Mouse (Mus musculus) hindbrain, embryonic 10.5 days (tissue): ENCODE measurements around the gene Sbk2. TPM values are rescaled to one million over a fixed set of nuclear protein-coding genes. Genes with fewer than 3 reads are reported as not detected.

Experiments used
- DNase-seq: peaks from one replicate; pipeline ENCODE4 v3.0.0-alpha.2; 2017; ENCODE audit warnings: low spot score
- H3K27ac ChIP-seq: fragments of 300-500 bp; sonication (generic); 2 replicates; pipeline ENCODE4 v1.5.1; 2016; ENCODE audit warnings: mild to moderate bottlenecking, moderate library complexity
- H3K27me3 ChIP-seq: fragments of 300-500 bp; sonication (generic); 2 replicates; pipeline ENCODE4 v1.6.1; 2016; ENCODE audit warnings: mild to moderate bottlenecking; ENCODE audit not compliant: poor library complexity, insufficient read depth, severe bottlenecking
- H3K36me3 ChIP-seq: fragments of 300-500 bp; sonication (generic); 2 replicates; pipeline ENCODE4 v1.6.1; 2016; ENCODE audit warnings: mild to moderate bottlenecking, moderate library complexity
- H3K4me1 ChIP-seq: fragments of 300-500 bp; sonication (generic); replicated peaks from 2 replicates; pipeline ENCODE4 v1.6.1; 2016; ENCODE audit warnings: mild to moderate bottlenecking
- H3K4me3 ChIP-seq: fragments of 300-500 bp; sonication (generic); 2 replicates; pipeline ENCODE4 v1.5.1; 2016; ENCODE audit warnings: mild to moderate bottlenecking, moderate library complexity
- H3K9me3 ChIP-seq: fragments of 300-500 bp; sonication (generic); 2 replicates; pipeline ENCODE4 v1.6.1; 2016; ENCODE audit warnings: mild to moderate bottlenecking, moderate library complexity
- WGBS: fragments of 180-500 bp; shearing (Covaris S2); methylation state at CpG from one replicate; pipeline ENCODE4 v1.1.7; 2016; 5-methylcytosine and 5-hydroxymethylcytosine counted together
- polyA plus RNA-seq: library from polyadenylated mRNA; unstranded; fragments of >200 nt; fragmentation: Nextera tagmentation; extraction: Ambion mirVana; gene quantifications from 2 replicates; pipeline ENCODE4 v1.2.1, GENCODE M21; 2016

Gene Sbk2
- polyA plus RNA-seq, 1 experiment from 2014 or later: not detected

GRCm38 (mm10) chr7:4943223-4943815, 20.9 kb downstream of the Sbk2 start:
- peak overlapping the region; percentile 39 for H3K4me3 ChIP-seq
- H3K27me3 ChIP-seq: no peaks in the 10 kb centered on the region
- H3K4me1 ChIP-seq: peaks cover 4% of the 10 kb centered on the region
- H3K27ac ChIP-seq: peak overlapping the region; percentile 59; the same call in 1 of the 2 replicates
- H3K9me3 ChIP-seq: no peaks in the 10 kb centered on the region
- H3K36me3 ChIP-seq: no peaks in the 10 kb centered on the region
- 18% methylated on average over 15 of the region's 15 CpGs for WGBS
- DNase-seq: peak; percentile 90

GRCm38 (mm10) chr7:4942673-4943072, 21.5 kb downstream of the Sbk2 start:
- DNase-seq: no peak
- Histone ChIP-seq H3K27me3 (no peaks in the 10 kb centered on the region), H3K27ac (no peak overlapping the region), H3K4me1 (peaks cover 4% of the 10 kb centered on the region), H3K4me3 (no peak overlapping the region), H3K36me3 (no peaks in the 10 kb centered on the region), H3K9me3 (no peaks in the 10 kb centered on the region)
- 62% methylated on average over 5 of the region's 5 CpGs for WGBS

- Histone ChIP-seq H3K36me3 (no peaks in the 10 kb centered on the region), H3K4me3 (0 out of 2 replicates have a peak overlapping the region, but pooled peaks have one; percentile 1), H3K4me1 (peaks cover 4% of the 10 kb centered on the region), H3K27ac (no peak overlapping the region), H3K27me3 (no peaks in the 10 kb centered on the region), H3K9me3 (no peaks in the 10 kb centered on the region)
- WGBS: 21% methylated on average over 9 of the region's 9 CpGs
- peak; percentile 82 for DNase-seq
Measured at GRCm38 (mm10) chr7:4940068-4940479, 24.1 kb downstream of the Sbk2 start.

- Histone ChIP-seq H3K9me3 (peaks cover 6% of the 10 kb centered on the region; the same call in 1 of the 2 replicates), H3K4me1 (peaks cover 2% of the 10 kb centered on the region), H3K4me3 (no peak overlapping the region), H3K36me3 (no peaks in the 10 kb centered on the region), H3K27me3 (no peaks in the 10 kb centered on the region), H3K27ac (no peak overlapping the region)
- WGBS: 30% methylated on average over 2 of the region's 2 CpGs
- DNase-seq: peak; percentile 73
Measured at GRCm38 (mm10) chr7:4938456-4938855, 25.8 kb downstream of the Sbk2 start.

GRCm38 (mm10) chr7:4937392-4937791, 26.8 kb downstream of the Sbk2 start:
- no peaks in the 10 kb centered on the region for H3K4me1 ChIP-seq
- no peaks in the 10 kb centered on the region for H3K36me3 ChIP-seq
- no peaks in the 10 kb centered on the region for H3K27me3 ChIP-seq
- H3K27ac ChIP-seq: no peak overlapping the region
- peaks cover 6% of the 10 kb centered on the region; the same call in 1 of the 2 replicates for H3K9me3 ChIP-seq
- DNase-seq: no peak
- WGBS: 78% methylated on average over 11 of the region's 11 CpGs
- H3K4me3 ChIP-seq: no peak overlapping the region

- Histone ChIP-seq H3K27me3 (no peaks in the 10 kb centered on the region), H3K4me1 (no peaks in the 10 kb centered on the region), H3K4me3 (no peak overlapping the region), H3K9me3 (peaks cover 6% of the 10 kb centered on the region; the same call in 1 of the 2 replicates), H3K27ac (no peak overlapping the region), H3K36me3 (no peaks in the 10 kb centered on the region)
- WGBS: 79% methylated on average over 10 of the region's 10 CpGs
- no peak for DNase-seq
Measured at GRCm38 (mm10) chr7:4936832-4937231, 27.4 kb downstream of the Sbk2 start.

GRCm38 (mm10) chr7:4934160-4934914, 29.9 kb downstream of the Sbk2 start:
- no peaks in the 10 kb centered on the region for H3K4me1 ChIP-seq
- no peak for DNase-seq
- 82% methylated on average over 4 of the region's 4 CpGs for WGBS

GRCm38 (mm10) chr7:4933103-4933502, 31.1 kb downstream of the Sbk2 start:
- DNase-seq: no peak
- H3K27me3 ChIP-seq: no peaks in the 10 kb centered on the region
- no peak overlapping the region for H3K27ac ChIP-seq
- H3K36me3 ChIP-seq: no peaks in the 10 kb centered on the region
- no peak overlapping the region for H3K4me3 ChIP-seq
- 68% methylated on average over 12 of the region's 12 CpGs for WGBS
- H3K4me1 ChIP-seq: peaks cover 3% of the 10 kb centered on the region
- peaks cover 6% of the 10 kb centered on the region; the same call in 1 of the 2 replicates for H3K9me3 ChIP-seq

More at GRCm38 (mm10) chr7:4934160-4934914, 29.9 kb downstream of the Sbk2 start:
- H3K4me3 ChIP-seq: no peak overlapping the region
- H3K36me3 ChIP-seq: no peaks in the 10 kb centered on the region
- H3K9me3 ChIP-seq: peaks cover 6% of the 10 kb centered on the region; the same call in 1 of the 2 replicates
- H3K27me3 ChIP-seq: no peaks in the 10 kb centered on the region
- no peak overlapping the region for H3K27ac ChIP-seq

GRCm38 (mm10) chr7:4928323-4928722, 35.9 kb downstream of the Sbk2 start:
- Histone ChIP-seq H3K27me3 (no peaks in the 10 kb centered on the region), H3K27ac (peak overlapping the region; percentile 90; the same call in 1 of the 2 replicates), H3K9me3 (no peaks in the 10 kb centered on the region; the same call in 1 of the 2 replicates), H3K4me3 (no peak overlapping the region), H3K36me3 (no peaks in the 10 kb centered on the region), H3K4me1 (peaks cover 51% of the 10 kb centered on the region)
- 76% methylated on average over 17 of the region's 17 CpGs for WGBS
- no peak for DNase-seq

- 68% methylated on average over 8 of the region's 8 CpGs for WGBS
- Histone ChIP-seq H3K36me3 (no peaks in the 10 kb centered on the region), H3K9me3 (no peaks in the 10 kb centered on the region; the same call in 1 of the 2 replicates), H3K27me3 (no peaks in the 10 kb centered on the region), H3K27ac (peak overlapping the region; percentile 90), H3K4me3 (no peak overlapping the region), H3K4me1 (peaks cover 57% of the 10 kb centered on the region)
- no peak for DNase-seq
Measured at GRCm38 (mm10) chr7:4927711-4928110, 36.5 kb downstream of the Sbk2 start.

- DNase-seq: no peak
- Histone ChIP-seq H3K36me3 (no peaks in the 10 kb centered on the region), H3K27ac (peak overlapping the region; percentile 90), H3K4me1 (peaks cover 66% of the 10 kb centered on the region), H3K27me3 (no peaks in the 10 kb centered on the region), H3K9me3 (no peaks in the 10 kb centered on the region; the same call in 1 of the 2 replicates), H3K4me3 (0 out of 2 replicates have a peak overlapping the region, but pooled peaks have one; percentile 57)
- WGBS: 65% methylated on average over 16 of the region's 16 CpGs
Measured at GRCm38 (mm10) chr7:4926849-4927248, 37.4 kb downstream of the Sbk2 start.

GRCm38 (mm10) chr7:4925441-4926381, 38.5 kb downstream of the Sbk2 start, which contains the start of gene Ssc5d:
Ssc5d (plus strand) TSS chr7:4925785.
- 2% methylated on average over 6 of the region's 6 CpGs for WGBS
- peak within 1 kb of the TSS; percentile 57 for H3K4me3 ChIP-seq
- peaks cover 77% of the 10 kb centered on the region for H3K4me1 ChIP-seq
- peak within 1 kb of the TSS; percentile 90 for H3K27ac ChIP-seq
- no peaks in the 10 kb centered on the region; the same call in 1 of the 2 replicates for H3K9me3 ChIP-seq
- H3K36me3 ChIP-seq: peaks cover 10% of the 10 kb centered on the region
- H3K27me3 ChIP-seq: no peaks in the 10 kb centered on the region
- peak; percentile 70 for DNase-seq
